26 mouse cellular contexts compared by ENCODE assay signal in the genomic region with DNA sequence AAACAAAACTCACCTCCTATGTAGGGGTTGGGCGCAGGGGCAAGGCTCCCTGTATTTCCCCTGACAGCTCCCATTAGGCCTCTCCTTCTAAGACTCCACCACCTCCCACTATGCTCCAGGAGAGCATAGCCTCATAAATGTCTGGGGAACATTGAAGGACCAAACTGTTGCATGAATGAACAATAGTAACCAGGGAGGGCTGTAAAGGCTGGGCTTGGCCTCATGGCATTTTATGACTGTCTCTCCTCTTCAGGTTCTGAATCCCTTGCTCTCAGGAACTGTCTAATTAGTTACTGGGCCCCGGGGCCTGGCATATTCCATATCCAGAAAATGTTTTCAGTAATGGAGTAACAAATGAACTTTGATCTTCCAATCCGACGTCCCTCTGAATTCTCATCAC.
DNase-seq lines count a peak whose midpoint lies in the region; ATAC-seq and TF ChIP-seq lines count a peak whose summit lies in the region.
"Had no signal": no experiment of that assay in that cellular context is flagged by ENCODE, and none has a peak within 500 bp of the region (broad histone marks: within the 10 kb centered on the region; RNA-seq: fewer than 3 reads in every experiment).

No protein-coding gene starts in this region.

- 80% methylated on average over 4 of the region's 4 CpGs for WGBS in forebrain, embryonic 11.5 days
- WGBS in forebrain, embryonic 10.5 days = 79% methylated on average over 4 of the region's 4 CpGs
- WGBS in intestine, embryonic 14.5 days = 83% methylated on average over 4 of the region's 4 CpGs
- WGBS in intestine, postnatal 0 days = 47% methylated on average over 4 of the region's 4 CpGs
- 90% methylated on average over 4 of the region's 4 CpGs for WGBS in embryonic facial prominence, embryonic 10.5 days
- 63% methylated on average over 4 of the region's 4 CpGs for WGBS in intestine, embryonic 16.5 days

- no peaks in the 10 kb centered on the region; the same call in 1 of the 2 replicates for H3K36me3 ChIP-seq in forebrain, embryonic 11.5 days (ENCODE audit: control insufficient read depth, insufficient read depth, low read length)
- H3K36me3 ChIP-seq in forebrain, embryonic 10.5 days (replicated peaks) = peaks cover 29% of the 10 kb centered on the region
- no peaks in the 10 kb centered on the region for H3K36me3 ChIP-seq in intestine, embryonic 14.5 days (ENCODE audit: control insufficient read depth, insufficient read depth, low read length)
- H3K36me3 ChIP-seq in intestine, postnatal 0 days (ENCODE audit: control insufficient read depth, insufficient read depth) = peaks cover 12% of the 10 kb centered on the region; the same call in 1 of the 2 replicates
- peaks cover 15% of the 10 kb centered on the region; the same call in 1 of the 2 replicates for H3K36me3 ChIP-seq in embryonic facial prominence, embryonic 10.5 days (replicated peaks)
- peaks cover 3% of the 10 kb centered on the region; the same call in 1 of the 2 replicates for H3K36me3 ChIP-seq in intestine, embryonic 16.5 days (ENCODE audit: control insufficient read depth, insufficient read depth, low read length)
- H3K36me3 ChIP-seq: embryonic facial prominence, embryonic 12.5 days; forebrain, embryonic 15.5 days had no signal

- DNase-seq in forebrain, embryonic 11.5 days (ENCODE audit: low spot score) = peak; percentile 32
- DNase-seq in forebrain, embryonic 10.5 days (ENCODE audit: extremely low spot score, low spot score) = no peak
- DNase-seq in intestine, embryonic 14.5 days (ENCODE audit: low spot score) = no peak
- DNase-seq in embryonic facial prominence, embryonic 10.5 days (ENCODE audit: low spot score) = no peak
- no peak for DNase-seq in layer of hippocampus, postnatal 25 days (ENCODE audit: extremely low spot score in 1 of 2, low spot score in 1 of 2)
- DNase-seq: adrenal gland, adult 2 months; adrenal gland, postnatal 10 days; adrenal gland, postnatal 25 days; B cell, adult 2 months; cerebellum, adult 11 months; cerebellum, adult 18-20 months; cerebellum, adult 8-10 months; cerebellum, adult 9-11 months; cerebellum, postnatal 14 days; cerebellum, postnatal 36 days; embryo, embryonic 11 days; forebrain, postnatal 0 days had no signal

- no peaks in the 10 kb centered on the region for H3K9me3 ChIP-seq in forebrain, embryonic 11.5 days (ENCODE audit: control insufficient read depth, low read length)
- H3K9me3 ChIP-seq in forebrain, embryonic 10.5 days = no peaks in the 10 kb centered on the region
- no peaks in the 10 kb centered on the region for H3K9me3 ChIP-seq in intestine, embryonic 14.5 days (ENCODE audit: control insufficient read depth, low read length)
- no peaks in the 10 kb centered on the region for H3K9me3 ChIP-seq in intestine, postnatal 0 days (ENCODE audit: control insufficient read depth)
- no peaks in the 10 kb centered on the region for H3K9me3 ChIP-seq in embryonic facial prominence, embryonic 10.5 days
- no peaks in the 10 kb centered on the region for H3K9me3 ChIP-seq in intestine, embryonic 16.5 days (ENCODE audit: control insufficient read depth, low read length)
- H3K9me3 ChIP-seq: embryonic facial prominence, embryonic 12.5 days; forebrain, embryonic 13.5 days; forebrain, embryonic 15.5 days; G1E had no signal

- H3K4me1 ChIP-seq in forebrain, embryonic 11.5 days (replicated peaks; ENCODE audit: control insufficient read depth, insufficient read depth, low read length) = no peaks in the 10 kb centered on the region; the same call in 1 of the 2 replicates
- H3K4me1 ChIP-seq in forebrain, embryonic 10.5 days = peaks cover 16% of the 10 kb centered on the region
- H3K4me1 ChIP-seq in intestine, embryonic 14.5 days (replicated peaks; ENCODE audit: control insufficient read depth, insufficient read depth, low read length) = peaks cover 5% of the 10 kb centered on the region
- H3K4me1 ChIP-seq in intestine, postnatal 0 days (replicated peaks; ENCODE audit: control insufficient read depth, insufficient read depth, low read length) = no peaks in the 10 kb centered on the region
- peaks cover 5% of the 10 kb centered on the region; the same call in 1 of the 2 replicates for H3K4me1 ChIP-seq in embryonic facial prominence, embryonic 10.5 days
- peaks cover 7% of the 10 kb centered on the region for H3K4me1 ChIP-seq in intestine, embryonic 16.5 days (ENCODE audit: control insufficient read depth, insufficient read depth, low read length)

- H3K27me3 ChIP-seq in forebrain, embryonic 11.5 days (ENCODE audit: control insufficient read depth, insufficient read depth, low read length) = no peaks in the 10 kb centered on the region
- no peaks in the 10 kb centered on the region for H3K27me3 ChIP-seq in forebrain, embryonic 10.5 days (ENCODE audit: poor library complexity, severe bottlenecking)
- H3K27me3 ChIP-seq in intestine, embryonic 14.5 days (replicated peaks; ENCODE audit: control insufficient read depth, insufficient read depth, low read length) = no peaks in the 10 kb centered on the region
- H3K27me3 ChIP-seq in intestine, postnatal 0 days (replicated peaks; ENCODE audit: control insufficient read depth, insufficient read depth, low read length) = no peaks in the 10 kb centered on the region
- no peaks in the 10 kb centered on the region for H3K27me3 ChIP-seq in embryonic facial prominence, embryonic 10.5 days (replicated peaks; ENCODE audit: low read depth, poor library complexity, severe bottlenecking)
- H3K27me3 ChIP-seq in intestine, embryonic 16.5 days (replicated peaks; ENCODE audit: control insufficient read depth, insufficient read depth, low read length) = no peaks in the 10 kb centered on the region
- H3K27me3 ChIP-seq: CH12.LX; embryonic facial prominence, embryonic 12.5 days; forebrain, embryonic 13.5 days; forebrain, embryonic 15.5 days; Patski had no signal

- no peak for TF ChIP-seq CTCF in intestine, postnatal 0 days (IDR thresholded peaks at IDR 0.05; ENCODE audit: low read depth)

- no peak for ATAC-seq in forebrain, embryonic 11.5 days (replicated peaks; ENCODE audit: low FRiP score)
- 0 out of 2 replicates have a peak, but pooled peaks have one; percentile 12 for ATAC-seq in intestine, embryonic 14.5 days (replicated peaks; ENCODE audit: low FRiP score, low TSS enrichment, low read depth)
- no peak for ATAC-seq in intestine, postnatal 0 days
- peak; percentile 66 for ATAC-seq in intestine, embryonic 16.5 days
- ATAC-seq: CD4-positive, CD25-positive, alpha-beta regulatory T cell, adult 4 months; forebrain, embryonic 13.5 days; forebrain, embryonic 15.5 days; forebrain, postnatal 0 days; Patski had no signal

- H3K9ac ChIP-seq in forebrain, embryonic 11.5 days (ENCODE audit: low read length) = no peak overlapping the region
- H3K9ac ChIP-seq in intestine, embryonic 14.5 days (ENCODE audit: low read length) = no peak overlapping the region
- no peak overlapping the region for H3K9ac ChIP-seq in intestine, postnatal 0 days (ENCODE audit: low read depth, low read length)
- H3K9ac ChIP-seq in intestine, embryonic 16.5 days (ENCODE audit: low read depth, low read length) = no peak overlapping the region
- H3K9ac ChIP-seq: embryonic facial prominence, embryonic 12.5 days; forebrain, embryonic 13.5 days; forebrain, embryonic 15.5 days; forebrain, postnatal 0 days had no signal

- no peak overlapping the region for H3K4me2 ChIP-seq in forebrain, embryonic 11.5 days (ENCODE audit: low read depth, low read length, severe bottlenecking)
- no peak overlapping the region for H3K4me2 ChIP-seq in intestine, embryonic 14.5 days (ENCODE audit: low read length)
- H3K4me2 ChIP-seq in intestine, postnatal 0 days (replicated peaks; ENCODE audit: low read depth) = no peak overlapping the region
- no peak overlapping the region for H3K4me2 ChIP-seq in intestine, embryonic 16.5 days (ENCODE audit: low read depth, low read length)
- H3K4me2 ChIP-seq: embryonic facial prominence, embryonic 12.5 days; forebrain, embryonic 13.5 days; forebrain, embryonic 15.5 days had no signal

- H3K4me3 ChIP-seq in forebrain, embryonic 11.5 days (ENCODE audit: low read depth, low read length) = no peak overlapping the region
- no peak overlapping the region for H3K4me3 ChIP-seq in forebrain, embryonic 10.5 days
- no peak overlapping the region for H3K4me3 ChIP-seq in intestine, embryonic 14.5 days (ENCODE audit: low read depth, low read length)
- H3K4me3 ChIP-seq in intestine, postnatal 0 days (ENCODE audit: low read depth, low read length) = no peak overlapping the region
- no peak overlapping the region for H3K4me3 ChIP-seq in embryonic facial prominence, embryonic 10.5 days
- H3K4me3 ChIP-seq in intestine, embryonic 16.5 days (ENCODE audit: low read length) = no peak overlapping the region
- H3K4me3 ChIP-seq: embryonic facial prominence, embryonic 12.5 days; forebrain, embryonic 13.5 days; forebrain, embryonic 15.5 days had no signal

- no peak overlapping the region for H3K27ac ChIP-seq in forebrain, embryonic 11.5 days (ENCODE audit: low read depth, low read length)
- H3K27ac ChIP-seq in forebrain, embryonic 10.5 days = no peak overlapping the region
- H3K27ac ChIP-seq in intestine, embryonic 14.5 days (ENCODE audit: low read depth) = no peak overlapping the region
- H3K27ac ChIP-seq in intestine, postnatal 0 days (ENCODE audit: low read depth, low read length) = no peak overlapping the region
- H3K27ac ChIP-seq in embryonic facial prominence, embryonic 10.5 days (replicated peaks) = 0 out of 2 replicates have a peak overlapping the region, but pooled peaks have one; percentile 30
- no peak overlapping the region for H3K27ac ChIP-seq in intestine, embryonic 16.5 days (ENCODE audit: low read length)
- H3K27ac ChIP-seq: embryonic facial prominence, embryonic 12.5 days; forebrain, embryonic 13.5 days; forebrain, embryonic 15.5 days had no signal

Comparison
In these comparisons a context has a peak if more than half of its experiments do, and no peak if none do; other contexts are left out.
1. ATAC-seq: peak in intestine, embryonic 14.5 days (single experiment) and intestine, embryonic 16.5 days (single experiment); none in forebrain, embryonic 11.5 days (single experiment) and intestine, postnatal 0 days (single experiment).